8 mouse cellular contexts compared by ENCODE assay signal in genomic region chr4:99930518-99931239, GRCm38 (mm10). TPM values are rescaled to one million over a fixed set of nuclear protein-coding genes. Genes with fewer than 3 reads are reported as not detected.
DNase-seq lines count a peak whose midpoint lies in the region; ATAC-seq lines count a peak whose summit lies in the region.

No protein-coding gene starts in this region.

- H3K9ac ChIP-seq in kidney, embryonic 16.5 days (replicated peaks; ENCODE audit: low read length): 0 out of 2 replicates have a peak overlapping the region, but pooled peaks have one; percentile 14
- H3K9ac ChIP-seq in forebrain, embryonic 12.5 days: no peak overlapping the region
- H3K9ac ChIP-seq in hindbrain, embryonic 16.5 days (ENCODE audit: low read depth, low read length): peak overlapping the region; percentile 30; the same call in 1 of the 2 replicates

- WGBS in kidney, embryonic 16.5 days: 46% methylated on average over 10 of the region's 10 CpGs
- whole genome bisulfite sequencing in forebrain, embryonic 12.5 days: 46% methylated on average over 10 of the region's 10 CpGs
- WGBS in hindbrain, embryonic 16.5 days: 50% methylated on average over 10 of the region's 10 CpGs
- WGBS in macrophage (ENCODE audit: missing documents): 68% methylated on average over 10 of the region's 10 CpGs

- ATAC-seq in kidney, embryonic 16.5 days (ENCODE audit: low FRiP score, low TSS enrichment): no peak
- ATAC-seq in forebrain, embryonic 12.5 days (ENCODE audit: low FRiP score): no peak
- no peak for ATAC-seq in hindbrain, embryonic 16.5 days

- peaks cover 52% of the 10 kb centered on the region for H3K79me2 ChIP-seq in macrophage (ENCODE audit: inconsistent target)

- H3K9me3 ChIP-seq in kidney, embryonic 16.5 days (ENCODE audit: low read length): no peaks in the 10 kb centered on the region
- no peaks in the 10 kb centered on the region for H3K9me3 ChIP-seq in forebrain, embryonic 12.5 days
- no peaks in the 10 kb centered on the region for H3K9me3 ChIP-seq in hindbrain, embryonic 16.5 days (ENCODE audit: control insufficient read depth, low read length)

- H3K27ac ChIP-seq in kidney, embryonic 16.5 days (ENCODE audit: low read length): no peak overlapping the region
- no peak overlapping the region for H3K27ac ChIP-seq in forebrain, embryonic 12.5 days
- H3K27ac ChIP-seq in hindbrain, embryonic 16.5 days (ENCODE audit: low read depth, low read length): 0 out of 2 replicates have a peak overlapping the region, but pooled peaks have one; percentile 18
- 0 out of 2 replicates have a peak overlapping the region, but pooled peaks have one; percentile 75 for H3K27ac ChIP-seq in macrophage

- peak overlapping the region; percentile 76 for H3K4me3 ChIP-seq in kidney, embryonic 16.5 days (ENCODE audit: low read length)
- H3K4me3 ChIP-seq in forebrain, embryonic 12.5 days (replicated peaks): no peak overlapping the region
- peak overlapping the region; percentile 65 for H3K4me3 ChIP-seq in hindbrain, embryonic 16.5 days (ENCODE audit: low read length)
- H3K4me3 ChIP-seq in macrophage (ENCODE audit: inconsistent target): peak overlapping the region; percentile 64

- no peak for DNase-seq in kidney, postnatal 14 days
- no peak for DNase-seq in testis, postnatal 10 days (ENCODE audit: low spot score)
- DNase-seq in left cerebral cortex, postnatal 10 days (ENCODE audit: extremely low spot score in 1 of 2, low spot score in 2 of 2): no peak
- DNase-seq in thymus, postnatal 14 days: no peak

- peaks cover 17% of the 10 kb centered on the region for H3K4me1 ChIP-seq in kidney, embryonic 16.5 days (ENCODE audit: insufficient read depth, low read length)
- H3K4me1 ChIP-seq in forebrain, embryonic 12.5 days: peaks cover 11% of the 10 kb centered on the region
- H3K4me1 ChIP-seq in hindbrain, embryonic 16.5 days (ENCODE audit: control insufficient read depth, insufficient read depth, low read depth, low read length): peaks cover 16% of the 10 kb centered on the region

- H3K4me2 ChIP-seq in kidney, embryonic 16.5 days (replicated peaks; ENCODE audit: low read depth, low read length): peak overlapping the region; percentile 94
- H3K4me2 ChIP-seq in forebrain, embryonic 12.5 days: peak overlapping the region; percentile 94
- H3K4me2 ChIP-seq in hindbrain, embryonic 16.5 days (ENCODE audit: low read length): peak overlapping the region; percentile 79

- H3K27me3 ChIP-seq in kidney, embryonic 16.5 days (ENCODE audit: insufficient read depth, low read length): no peaks in the 10 kb centered on the region
- no peaks in the 10 kb centered on the region; the same call in 1 of the 2 replicates for H3K27me3 ChIP-seq in forebrain, embryonic 12.5 days
- no peaks in the 10 kb centered on the region for H3K27me3 ChIP-seq in hindbrain, embryonic 16.5 days (replicated peaks; ENCODE audit: control insufficient read depth, insufficient read depth, low read length)

- intact Hi-C loops in left cerebral cortex, postnatal 10 days (cut with DNase I): no loop called here

- no peaks in the 10 kb centered on the region for H3K36me3 ChIP-seq in kidney, embryonic 16.5 days (ENCODE audit: insufficient read depth, low read length)
- no peaks in the 10 kb centered on the region for H3K36me3 ChIP-seq in forebrain, embryonic 12.5 days (replicated peaks)
- H3K36me3 ChIP-seq in hindbrain, embryonic 16.5 days (ENCODE audit: control insufficient read depth, insufficient read depth, low read length): no peaks in the 10 kb centered on the region
- no peaks in the 10 kb centered on the region for H3K36me3 ChIP-seq in macrophage (ENCODE audit: inconsistent target)

RNA-seq across cellular contexts. Expression of gene Itgb3bp, which starts 1.1 kb away (rescaled TPM):
- 30.8 and 31.2 TPM in 2 replicates for polyA plus RNA-seq in kidney, embryonic 16.5 days (2015; fragmentation: Nextera tagmentation; extraction: Ambion mirVana)
- 54.3 and 57.3 TPM in 2 replicates for polyA plus RNA-seq in forebrain, embryonic 12.5 days (2016; fragmentation: Nextera tagmentation; extraction: Ambion mirVana)
- 12.1 and 14.0 TPM in 2 replicates for polyA plus RNA-seq in hindbrain, embryonic 16.5 days (2015; fragmentation: Nextera tagmentation; extraction: Ambion mirVana)
- total RNA-seq in macrophage (2018; cell fraction: chromatin; rRNA removed): 1 to 10 TPM in 19 of 26 experiments, under 1 TPM in 3, not detected in 4; 0.31 to 7.2 (median 2.3) TPM
- 1 to 10 TPM; 2.7 to 8.0 (median 5.5) TPM for total RNA-seq in macrophage (2018; cell fraction: cytosol; rRNA removed)
- 1 to 10 TPM in 20 of 26 experiments, under 1 TPM in 6; 0.36 to 4.1 (median 1.8) TPM for total RNA-seq in macrophage (2018; cell fraction: nucleus; rRNA removed)
- polyA plus RNA-seq in macrophage (2018): 4.8 to 9.1 TPM (median 5.9 TPM) in 3 replicates
- 1 to 10 TPM; 2.0 to 3.1 TPM for total RNA-seq in left cerebral cortex, postnatal 10 days (2021)

RNA-seq across cellular contexts. Expression of gene Pgm1, which starts 1.5 kb away (rescaled TPM):
- 83.2 and 89.5 TPM in 2 replicates for polyA plus RNA-seq in kidney, embryonic 16.5 days (2015; fragmentation: Nextera tagmentation; extraction: Ambion mirVana)
- 32.6 and 36.5 TPM in 2 replicates for polyA plus RNA-seq in forebrain, embryonic 12.5 days (2016; fragmentation: Nextera tagmentation; extraction: Ambion mirVana)
- 108 and 119 TPM in 2 replicates for polyA plus RNA-seq in hindbrain, embryonic 16.5 days (2015; fragmentation: Nextera tagmentation; extraction: Ambion mirVana)
- total RNA-seq in macrophage (2018; cell fraction: chromatin; rRNA removed): 10 to 100 TPM in 16 of 26 experiments, 1 to 10 TPM in 10; 1.5 to 22.1 (median 13.5) TPM
- total RNA-seq in macrophage (2018; cell fraction: cytosol; rRNA removed): 10 to 100 TPM; 19.9 to 43.8 (median 30.9) TPM
- 10 to 100 TPM in 21 of 26 experiments, 1 to 10 TPM in 5; 5.2 to 29.4 (median 18.5) TPM for total RNA-seq in macrophage (2018; cell fraction: nucleus; rRNA removed)
- polyA plus RNA-seq in macrophage (2018): 26.6 to 33.6 TPM (median 28.3 TPM) in 3 replicates
- 10 to 100 TPM; 39.6 to 43.4 TPM for total RNA-seq in left cerebral cortex, postnatal 10 days (2021)

Comparison
In these comparisons a context has a peak if more than half of its experiments do, and no peak if none do; other contexts are left out.
1. H3K27ac ChIP-seq: peak in hindbrain, embryonic 16.5 days (single experiment) and macrophage (single experiment); none in kidney, embryonic 16.5 days (single experiment) and forebrain, embryonic 12.5 days (single experiment).
2. Peak in every context shown above with its lines, with median percentiles within 50 percentile points of each other: H3K4me2 ChIP-seq.